Comparison of ENCODE assay signal across 8 mouse cellular contexts in the genomic region with DNA sequence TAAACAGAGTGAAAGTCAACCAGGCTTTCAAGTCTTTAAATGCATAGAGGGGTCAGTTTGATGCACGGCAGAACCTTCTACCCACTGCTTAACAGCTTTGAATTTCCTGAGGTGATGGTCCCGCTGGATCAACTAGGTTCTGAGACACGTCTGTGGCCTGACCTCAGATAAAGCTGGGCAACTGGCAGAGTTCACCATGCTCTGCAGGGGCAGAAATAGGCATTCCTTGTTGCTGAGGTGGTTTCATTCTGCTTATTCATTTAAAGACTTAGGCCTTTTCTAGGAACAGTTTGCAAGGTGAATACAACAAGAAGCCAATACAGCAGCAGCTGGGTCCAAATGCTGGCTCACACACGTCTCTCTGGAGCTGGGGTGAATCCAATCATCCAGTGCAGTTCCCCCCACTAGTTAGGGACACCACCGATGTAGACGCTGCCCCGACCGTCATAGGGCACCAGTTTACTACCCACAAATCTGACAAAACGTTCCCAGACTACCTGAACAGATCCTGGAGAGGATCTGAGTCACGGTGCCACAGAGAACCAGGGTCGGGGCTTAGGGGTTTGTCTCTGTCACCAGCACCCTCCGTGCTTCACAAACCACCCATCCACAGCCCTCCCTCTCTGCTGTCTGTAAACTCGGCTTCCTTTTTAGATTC.
DNase-seq lines count a peak whose midpoint lies in the region; ATAC-seq and TF ChIP-seq lines count a peak whose summit lies in the region.

No protein-coding gene starts in this region.

- WGBS in lung, postnatal 0 days, result 68% methylated on average over 13 of the region's 13 CpGs
- WGBS in limb, embryonic 14.5 days, result 77% methylated on average over 13 of the region's 13 CpGs

- TF ChIP-seq EP300 in lung, postnatal 0 days (IDR thresholded peaks at IDR 0.05), result no peak

- H3K4me3 ChIP-seq in lung, postnatal 0 days (ENCODE audit: low read depth, low read length), result peak overlapping the region; percentile 30; the same call in 1 of the 2 replicates
- no peak overlapping the region for H3K4me3 ChIP-seq in limb, embryonic 14.5 days (replicated peaks; ENCODE audit: low read length)

- H3K9ac ChIP-seq in lung, postnatal 0 days (replicated peaks; ENCODE audit: low read depth), result no peak overlapping the region
- no peak overlapping the region for H3K9ac ChIP-seq in limb, embryonic 14.5 days (ENCODE audit: low read depth, low read length, severe bottlenecking)

- H3K4me1 ChIP-seq in lung, postnatal 0 days (ENCODE audit: insufficient read depth, low read depth, low read length), result peaks cover 4% of the 10 kb centered on the region; the same call in 1 of the 2 replicates
- peaks cover 16% of the 10 kb centered on the region for H3K4me1 ChIP-seq in limb, embryonic 14.5 days (ENCODE audit: control insufficient read depth, insufficient read depth, low read length)

- peak; percentile 31 for DNase-seq in cerebellum, adult 9-11 months
- no peak for DNase-seq in cerebellum, postnatal 36 days
- no peak for DNase-seq in lung, postnatal 0 days (ENCODE audit: low spot score)
- DNase-seq in lung, postnatal 4 days, result no peak
- DNase-seq in limb, embryonic 14.5 days (ENCODE audit: low spot score), result no peak
- no peak for DNase-seq in ovary, postnatal 36 days (ENCODE audit: low spot score)
- DNase-seq in adipocyte (ENCODE audit: low spot score), result no peak
- DNase-seq in embryo, embryonic 10.5 days (ENCODE audit: low spot score), result no peak

- peak overlapping the region; percentile 56 for H3K4me2 ChIP-seq in lung, postnatal 0 days (replicated peaks; ENCODE audit: low read depth, low read length)
- H3K4me2 ChIP-seq in limb, embryonic 14.5 days (replicated peaks; ENCODE audit: low read depth, low read length, severe bottlenecking), result 0 out of 2 replicates have a peak overlapping the region, but pooled peaks have one; percentile 48

- TF ChIP-seq POLR2A in limb, embryonic 14.5 days (IDR thresholded peaks at IDR 0.05; ENCODE audit: borderline replicate concordance, extremely low read depth, insufficient read depth, insufficient read length), result no peak

- H3K27ac ChIP-seq in lung, postnatal 0 days (ENCODE audit: low read length), result no peak overlapping the region
- H3K27ac ChIP-seq in limb, embryonic 14.5 days (replicated peaks; ENCODE audit: low read depth, low read length), result 0 out of 2 replicates have a peak overlapping the region, but pooled peaks have one; percentile 10

- no peaks in the 10 kb centered on the region for H3K27me3 ChIP-seq in lung, postnatal 0 days (replicated peaks; ENCODE audit: insufficient read depth, low read length)
- no peaks in the 10 kb centered on the region for H3K27me3 ChIP-seq in limb, embryonic 14.5 days (ENCODE audit: control insufficient read depth, insufficient read depth, low read length)

- ATAC-seq in lung, postnatal 0 days, result no peak
- no peak for ATAC-seq in limb, embryonic 14.5 days (ENCODE audit: low FRiP score, low read depth)

- no peaks in the 10 kb centered on the region for H3K9me3 ChIP-seq in lung, postnatal 0 days (ENCODE audit: low read length)
- H3K9me3 ChIP-seq in limb, embryonic 14.5 days (ENCODE audit: control insufficient read depth, low read length), result no peaks in the 10 kb centered on the region

- TF ChIP-seq CTCF in lung, postnatal 0 days (IDR thresholded peaks at IDR 0.05), result no peak

- no peaks in the 10 kb centered on the region for H3K36me3 ChIP-seq in lung, postnatal 0 days (ENCODE audit: insufficient read depth, low read length)
- no peaks in the 10 kb centered on the region for H3K36me3 ChIP-seq in limb, embryonic 14.5 days (ENCODE audit: control insufficient read depth, insufficient read depth, low read length)
